Mouse (Mus musculus): ENCODE measurements around the gene Trp53inp2.

The Trp53inp2 gene

GRCm38 (mm10) chr2:155385731-155386533 lies 5.1 kb downstream of the Trp53inp2 start:
- DNase-seq = no peak

- no peak for DNase-seq
These were observed 5.7 kb downstream of the Trp53inp2 start for GRCm38 (mm10) chr2:155386534-155386899.

- no peak for DNase-seq
These were observed 6.2 kb downstream of the Trp53inp2 start for GRCm38 (mm10) chr2:155387052-155387451.

- DNase-seq = no peak
These were observed 7.7 kb downstream of the Trp53inp2 start for GRCm38 (mm10) chr2:155388573-155388972.

- DNase-seq = no peak
These were observed 13.7 kb downstream of the Trp53inp2 start for GRCm38 (mm10) chr2:155394586-155394985.

GRCm38 (mm10) chr2:155400276-155400675 lies 19.4 kb downstream of the Trp53inp2 start:
- DNase-seq = no peak

- DNase-seq = no peak
These were observed 21.1 kb downstream of the Trp53inp2 start for GRCm38 (mm10) chr2:155401926-155402325.

GRCm38 (mm10) chr2:155404635-155405034 lies 23.8 kb downstream of the Trp53inp2 start:
- no peak for DNase-seq

GRCm38 (mm10) chr2:155420911-155421310 lies 40.1 kb downstream of the Trp53inp2 start:
- no peak for DNase-seq

- DNase-seq = no peak
These were observed 55.6 kb downstream of the Trp53inp2 start for GRCm38 (mm10) chr2:155436445-155436844.
